Mouse (Mus musculus) neural tube, embryonic 14.5 days (tissue): ENCODE data around the gene Hebp2. TPM values are rescaled to one million over a fixed set of nuclear protein-coding genes. Genes with fewer than 3 reads are reported as not detected.

Experiments used
- ATAC-seq: fragments of 200-750 bp; cut with Nextera tagmentation; 2 replicates; pipeline ENCODE4 v1.8.0; 2017; ENCODE audit warnings: low read depth, mild to moderate bottlenecking, moderate TSS enrichment, moderate library complexity
- H3K27ac ChIP-seq: fragments of 300-500 bp; sonication (generic); 2 replicates; pipeline ENCODE4 v1.5.1; 2014; ENCODE audit warnings: low read depth, mild to moderate bottlenecking, control low read depth, low read length, moderate library complexity, mixed read lengths
- H3K27me3 ChIP-seq: fragments of 300-500 bp; sonication (generic); 2 replicates; pipeline ENCODE4 v1.6.1; 2014; ENCODE audit warnings: low read length; ENCODE audit not compliant: control insufficient read depth, insufficient read depth
- H3K36me3 ChIP-seq: fragments of 300-500 bp; sonication (generic); 2 replicates; pipeline ENCODE4 v1.6.1; 2014; ENCODE audit warnings: low read length, mixed read lengths; ENCODE audit not compliant: control insufficient read depth, insufficient read depth
- H3K4me1 ChIP-seq: fragments of 300-500 bp; sonication (generic); 2 replicates; pipeline ENCODE4 v1.6.1; 2014; ENCODE audit warnings: low read length; ENCODE audit not compliant: control insufficient read depth, insufficient read depth
- H3K4me2 ChIP-seq: fragments of 300-500 bp; sonication (generic); 2 replicates; pipeline ENCODE4 v1.6.1; 2014; ENCODE audit warnings: mild to moderate bottlenecking, low read depth, low read length, control low read depth
- H3K4me3 ChIP-seq: fragments of 300-500 bp; sonication (generic); 2 replicates; pipeline ENCODE4 v1.5.1; 2014; ENCODE audit warnings: low read depth, low read length, control low read depth, mixed read lengths
- H3K9ac ChIP-seq: fragments of 300-500 bp; sonication (generic); replicated peaks from 2 replicates; pipeline ENCODE4 v1.6.1; 2014; ENCODE audit warnings: low read depth, mild to moderate bottlenecking, control low read depth, low read length, mixed read lengths
- H3K9me3 ChIP-seq: fragments of 300-500 bp; sonication (generic); 2 replicates; pipeline ENCODE4 v1.6.1; 2016; ENCODE audit warnings: low read length; ENCODE audit not compliant: control insufficient read depth
- WGBS: fragments of 180-500 bp; shearing (Covaris S2); extraction: QIAGEN DNeasy Blood & Tissue Kit; methylation state at CpG from one replicate; pipeline ENCODE4 v1.1.7; 2014; 5-methylcytosine and 5-hydroxymethylcytosine counted together
- polyA plus RNA-seq: library from polyadenylated mRNA; unstranded; fragments of >200 nt; fragmentation: Nextera tagmentation; extraction: Ambion mirVana; gene quantifications from 2 replicates; pipeline ENCODE4 v1.2.1, GENCODE M21; 2014

The Hebp2 gene
- polyA plus RNA-seq, 1 experiment from 2014 or later = 15.0 TPM

DNA sequence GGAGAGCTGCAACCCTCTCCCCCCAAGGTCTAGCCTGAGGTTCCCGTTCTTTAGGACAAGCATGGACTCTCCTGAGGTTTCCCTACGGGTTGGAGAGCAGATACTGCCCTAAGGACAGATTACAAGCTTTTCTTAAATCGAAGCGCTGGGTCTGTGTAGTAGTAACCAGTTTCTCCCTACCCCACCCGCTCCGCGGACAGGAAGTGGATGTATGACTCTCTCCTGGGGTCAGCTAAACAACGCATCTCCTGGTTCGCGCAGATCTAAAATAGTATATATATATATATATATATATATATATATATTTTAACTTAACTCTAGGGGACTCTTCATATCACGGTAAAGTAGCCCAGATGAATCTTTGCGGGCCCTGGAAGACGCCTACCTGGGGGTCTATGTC lies 567 bp downstream of the Hebp2 start:
- H3K27ac ChIP-seq = no peak overlapping the region
- no peaks in the 10 kb centered on the region for H3K36me3 ChIP-seq
- peak overlapping the region; percentile 56 for H3K4me3 ChIP-seq
- H3K9me3 ChIP-seq = no peaks in the 10 kb centered on the region
- ATAC-seq = peak; percentile 3
- no peaks in the 10 kb centered on the region for H3K27me3 ChIP-seq
- no peaks in the 10 kb centered on the region for H3K4me1 ChIP-seq
- 9% methylated on average over 13 of the region's 13 CpGs for WGBS
- peak overlapping the region; percentile 70 for H3K9ac ChIP-seq
- peak overlapping the region; percentile 81 for H3K4me2 ChIP-seq

DNA sequence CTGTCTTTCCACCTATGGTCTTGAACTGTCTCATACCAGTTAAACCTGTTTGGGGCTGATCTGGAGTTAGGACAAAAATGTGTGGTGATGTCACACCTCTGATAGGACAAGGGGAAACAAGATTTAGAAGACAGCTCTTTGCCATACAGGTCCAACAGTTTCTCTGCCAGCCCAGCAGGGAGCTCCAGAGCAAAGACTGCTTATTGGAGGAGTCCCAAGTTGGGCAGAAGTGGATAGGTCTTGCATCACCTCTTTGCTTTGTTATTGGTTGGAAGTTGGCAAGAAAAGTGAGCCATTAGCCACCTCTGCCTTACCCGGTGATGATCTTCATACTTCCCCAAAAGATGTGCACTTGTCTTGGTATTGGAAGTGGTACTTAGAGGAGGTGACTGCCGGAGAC lies 9.0 kb downstream of the Hebp2 start:
- Histone ChIP-seq H3K27me3 (no peaks in the 10 kb centered on the region), H3K4me2 (no peak overlapping the region), H3K9me3 (no peaks in the 10 kb centered on the region), H3K36me3 (peaks cover under 1% of the 10 kb centered on the region), H3K27ac (no peak overlapping the region), H3K4me1 (no peaks in the 10 kb centered on the region), H3K9ac (no peak overlapping the region), H3K4me3 (no peak overlapping the region)
- no peak for ATAC-seq
- WGBS = 97% methylated on average over 2 of the region's 2 CpGs

DNA sequence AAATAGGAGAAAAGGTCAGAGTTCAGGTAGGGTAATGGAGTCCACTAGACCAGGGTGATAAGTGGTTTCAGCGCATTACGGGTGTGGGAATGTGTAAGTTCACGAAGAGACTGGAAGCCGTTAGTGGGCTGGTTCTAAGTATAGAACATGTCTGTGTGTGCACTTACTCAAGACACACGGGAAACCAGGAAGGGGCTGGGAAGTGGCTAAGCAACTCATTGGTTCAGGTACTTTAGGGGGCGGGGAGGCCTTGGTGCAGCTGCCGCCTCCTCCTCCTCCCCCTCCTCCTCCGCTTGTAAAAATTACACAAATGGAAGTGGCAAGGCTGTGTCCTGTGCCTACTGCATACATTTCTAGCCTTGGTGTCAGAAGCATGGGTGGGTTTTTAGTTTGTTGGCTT lies 13.6 kb downstream of the Hebp2 start:
- Histone ChIP-seq H3K9ac (no peak overlapping the region), H3K36me3 (peaks cover 11% of the 10 kb centered on the region), H3K27me3 (no peaks in the 10 kb centered on the region), H3K4me1 (no peaks in the 10 kb centered on the region), H3K4me2 (no peak overlapping the region), H3K27ac (no peak overlapping the region), H3K9me3 (no peaks in the 10 kb centered on the region), H3K4me3 (no peak overlapping the region)
- ATAC-seq = no peak
- WGBS = 63% methylated on average over 8 of the region's 8 CpGs

DNA sequence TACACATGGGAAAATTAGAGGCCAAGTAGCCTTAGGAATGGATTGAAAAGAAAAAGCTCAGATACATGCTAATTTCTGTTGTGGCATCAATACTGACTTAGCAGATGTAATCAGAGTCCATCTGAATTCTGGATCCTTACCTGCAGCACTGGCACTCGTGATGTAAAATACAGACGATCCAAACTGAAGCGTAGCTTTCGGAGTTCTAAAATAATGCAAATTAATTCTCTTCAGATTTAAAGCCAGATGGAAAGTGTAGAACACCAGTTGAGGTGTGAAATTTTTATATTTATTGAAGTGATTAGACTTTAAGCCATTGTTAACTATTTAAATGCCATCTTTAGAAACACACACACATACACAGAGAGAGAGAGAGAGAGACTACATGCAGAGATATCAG lies 15.7 kb downstream of the Hebp2 start:
- Histone ChIP-seq H3K27me3 (no peaks in the 10 kb centered on the region), H3K36me3 (peaks cover 22% of the 10 kb centered on the region), H3K9me3 (no peaks in the 10 kb centered on the region), H3K4me1 (0 out of 2 replicates have a peak, but pooled peaks cover 2% of the 10 kb centered on the region), H3K9ac (no peak overlapping the region), H3K4me3 (no peak overlapping the region), H3K27ac (no peak overlapping the region), H3K4me2 (no peak overlapping the region)
- 88% methylated on average over 4 of the region's 4 CpGs for WGBS
- ATAC-seq = no peak

DNA sequence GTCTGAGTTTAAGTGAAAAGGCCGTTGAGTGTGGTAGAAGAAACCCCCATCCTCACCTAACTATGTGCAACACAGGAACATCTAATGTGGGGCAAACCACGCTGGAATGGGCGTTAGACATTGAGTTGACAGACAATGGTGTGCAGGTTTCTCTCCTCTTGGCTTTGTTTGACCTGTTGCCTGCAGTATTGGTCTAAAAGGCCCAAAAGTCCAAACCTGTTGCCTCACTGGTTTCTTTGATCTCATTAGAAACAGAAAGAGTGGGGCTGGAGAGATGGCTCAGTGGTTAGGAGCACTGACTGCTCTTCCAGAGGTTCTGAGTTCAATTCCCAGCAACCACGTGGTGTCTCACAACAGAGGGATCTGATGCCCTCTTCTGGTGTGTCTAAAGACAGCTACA lies 16.7 kb downstream of the Hebp2 start:
- H3K27ac ChIP-seq = no peak overlapping the region
- H3K4me2 ChIP-seq = no peak overlapping the region
- no peaks in the 10 kb centered on the region for H3K27me3 ChIP-seq
- ATAC-seq = no peak
- H3K36me3 ChIP-seq = peaks cover 30% of the 10 kb centered on the region
- H3K9me3 ChIP-seq = no peaks in the 10 kb centered on the region
- H3K4me3 ChIP-seq = no peak overlapping the region
- H3K9ac ChIP-seq = no peak overlapping the region
- WGBS = 85% methylated on average over 4 of the region's 4 CpGs
- 0 out of 2 replicates have a peak, but pooled peaks cover 2% of the 10 kb centered on the region for H3K4me1 ChIP-seq

DNA sequence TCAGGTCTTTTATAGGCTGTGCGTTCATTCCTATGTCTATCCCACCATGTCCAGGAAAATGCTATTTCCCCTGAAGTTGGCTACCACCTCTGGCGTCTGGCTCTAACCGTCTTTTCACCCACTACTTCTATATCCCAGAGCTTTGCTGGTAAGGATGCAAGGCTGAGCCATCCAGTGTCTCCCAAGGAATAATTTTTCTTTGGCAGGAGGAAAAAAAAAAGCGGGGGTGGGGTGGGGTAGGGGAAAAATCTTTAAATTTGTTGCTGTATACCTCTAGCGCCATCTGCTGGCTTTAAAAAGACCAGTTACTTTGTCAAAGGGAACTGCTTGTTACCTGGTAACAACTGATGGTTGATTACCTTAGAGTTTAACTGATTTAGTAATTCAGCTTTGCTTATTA lies 17.4 kb downstream of the Hebp2 start:
- no peak overlapping the region for H3K27ac ChIP-seq
- no peak overlapping the region for H3K9ac ChIP-seq
- 0 out of 2 replicates have a peak, but pooled peaks have one; percentile 29 for ATAC-seq
- no peaks in the 10 kb centered on the region for H3K9me3 ChIP-seq
- 43% methylated on average over 5 of the region's 5 CpGs for WGBS
- no peak overlapping the region for H3K4me3 ChIP-seq
- H3K36me3 ChIP-seq = peaks cover 36% of the 10 kb centered on the region
- H3K27me3 ChIP-seq = no peaks in the 10 kb centered on the region
- H3K4me2 ChIP-seq = no peak overlapping the region
- 0 out of 2 replicates have a peak, but pooled peaks cover 2% of the 10 kb centered on the region for H3K4me1 ChIP-seq

DNA sequence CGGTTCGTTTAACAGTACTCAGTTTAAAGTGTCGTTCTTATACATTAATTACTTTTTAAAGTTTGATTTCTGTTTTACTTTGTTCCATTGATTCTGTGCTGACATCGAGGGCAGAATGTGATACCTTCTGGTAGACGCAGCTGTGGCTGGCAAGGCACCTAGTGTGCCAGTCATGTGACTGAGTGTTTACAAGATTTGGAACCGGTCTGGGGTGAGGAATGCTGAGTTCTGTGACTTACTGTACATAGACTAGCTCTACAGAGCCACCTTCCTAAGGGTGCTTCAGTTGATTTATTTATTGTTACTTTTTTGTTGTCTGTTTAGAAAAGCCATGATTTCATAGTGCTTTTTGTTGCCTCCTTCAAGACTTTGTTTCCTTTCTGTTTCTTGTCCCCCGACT lies 18.1 kb downstream of the Hebp2 start:
- Histone ChIP-seq H3K36me3 (peaks cover 36% of the 10 kb centered on the region), H3K27me3 (no peaks in the 10 kb centered on the region), H3K4me3 (no peak overlapping the region), H3K4me2 (no peak overlapping the region), H3K9me3 (no peaks in the 10 kb centered on the region), H3K4me1 (0 out of 2 replicates have a peak, but pooled peaks cover 2% of the 10 kb centered on the region), H3K9ac (no peak overlapping the region), H3K27ac (no peak overlapping the region)
- ATAC-seq = no peak
- WGBS = 73% methylated on average over 7 of the region's 7 CpGs

DNA sequence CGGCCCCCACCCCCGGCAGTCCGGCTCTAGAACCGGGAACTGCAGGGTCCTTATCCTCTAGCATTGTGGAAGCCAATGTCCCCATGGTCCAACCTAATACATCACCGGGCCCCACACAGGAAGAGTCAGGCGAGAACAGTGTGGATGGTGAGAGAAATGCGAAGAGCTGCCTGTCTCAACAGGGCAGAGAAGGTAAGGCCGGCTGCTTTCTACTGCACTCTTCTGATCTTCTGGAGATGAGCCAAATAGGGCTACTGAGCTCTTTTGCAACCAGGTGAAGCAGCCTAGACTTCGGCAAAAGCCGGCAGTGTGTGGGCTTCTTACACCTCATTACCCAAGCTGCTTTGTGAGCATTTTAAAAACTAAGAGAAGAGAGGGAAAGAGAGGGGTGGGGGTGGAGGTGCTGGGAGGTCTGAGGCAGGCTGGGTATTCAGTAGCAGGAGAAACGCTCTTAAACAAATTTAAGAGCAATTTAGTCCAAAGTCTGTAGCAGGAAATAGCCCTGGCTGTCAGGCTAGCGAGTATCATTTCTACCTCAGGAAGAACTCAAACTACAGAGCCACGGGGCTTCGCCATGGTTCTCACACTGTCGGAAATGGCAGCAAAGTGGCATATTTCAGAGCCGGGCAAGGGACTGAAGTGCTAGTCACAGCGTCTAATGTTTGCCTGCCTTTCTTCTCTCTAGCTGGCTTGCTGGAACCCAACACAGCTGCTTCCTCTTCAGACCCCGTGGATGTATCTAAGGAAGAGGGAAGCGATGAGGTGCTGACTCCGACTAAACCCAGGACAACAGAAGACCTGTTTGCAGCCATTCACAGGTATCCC lies 18.8 kb downstream of the Hebp2 start:
- Histone ChIP-seq H3K36me3 (peaks cover 36% of the 10 kb centered on the region), H3K27me3 (no peaks in the 10 kb centered on the region), H3K4me3 (no peak overlapping the region), H3K9ac (no peak overlapping the region), H3K4me2 (no peak overlapping the region), H3K27ac (no peak overlapping the region), H3K4me1 (0 out of 2 replicates have a peak, but pooled peaks cover 2% of the 10 kb centered on the region), H3K9me3 (no peaks in the 10 kb centered on the region)
- WGBS = 65% methylated on average over 20 of the region's 20 CpGs
- ATAC-seq = peak; percentile 15; the same call in 1 of the 2 replicates

DNA sequence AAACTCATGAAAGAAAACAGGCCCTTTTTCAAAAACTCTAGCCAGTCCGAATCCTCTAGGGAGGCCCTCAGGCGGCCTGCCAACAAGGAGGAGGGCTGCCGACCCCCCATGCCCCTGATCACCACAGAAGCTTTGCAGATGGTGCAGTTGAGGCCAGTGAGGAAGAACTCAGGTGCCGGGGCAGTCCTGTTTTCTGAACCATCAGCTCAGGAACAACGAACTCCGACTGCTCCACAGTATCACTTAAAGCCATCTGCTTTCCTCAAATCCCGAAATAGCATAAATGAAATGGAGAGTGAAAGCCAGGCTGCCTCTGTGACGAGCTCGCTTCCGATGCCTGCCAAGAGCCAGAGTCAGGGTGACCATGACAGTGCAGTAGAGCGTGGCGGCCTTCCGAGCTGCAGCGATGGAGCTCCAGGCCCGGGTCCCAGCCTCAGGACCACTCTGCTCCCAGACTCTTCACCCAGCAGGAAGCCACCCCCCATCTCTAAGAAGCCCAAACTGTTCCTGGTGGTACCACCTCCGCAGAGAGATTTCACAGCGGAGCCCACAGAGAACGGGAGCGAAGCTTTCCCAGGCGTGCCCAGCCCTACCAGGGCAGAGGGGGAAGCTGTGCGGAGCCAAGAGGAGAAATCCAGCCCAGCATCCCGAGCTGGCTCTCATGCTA lies 19.6 kb downstream of the Hebp2 start:
- Histone ChIP-seq H3K27me3 (no peaks in the 10 kb centered on the region), H3K4me1 (0 out of 2 replicates have a peak, but pooled peaks cover 2% of the 10 kb centered on the region), H3K9me3 (no peaks in the 10 kb centered on the region), H3K4me3 (no peak overlapping the region), H3K36me3 (peaks cover 29% of the 10 kb centered on the region), H3K9ac (no peak overlapping the region), H3K27ac (0 out of 2 replicates have a peak overlapping the region, but pooled peaks have one; percentile 31), H3K4me2 (no peak overlapping the region)
- ATAC-seq = peak; percentile 28; the same call in 1 of the 2 replicates
- WGBS = 77% methylated on average over 22 of the region's 22 CpGs
